In genomic region chrX:102366510-102366909, GRCm38 (mm10) we compare ENCODE assay signal across 18 mouse cellular contexts.
DNase-seq lines count a peak whose midpoint lies in the region; ATAC-seq and TF ChIP-seq lines count a peak whose summit lies in the region.
"Had no signal": no experiment of that assay in that cellular context is flagged by ENCODE, and none has a peak within 500 bp of the region (broad histone marks: within the 10 kb centered on the region; RNA-seq: fewer than 3 reads in every experiment).

No protein-coding gene starts in this region.

- no peak for TF ChIP-seq CTCF in kidney, adult 2 months (conservative IDR thresholded peaks at IDR 0.05; ENCODE audit: insufficient read depth, insufficient read length, low read depth, low read length)

- H3K27ac ChIP-seq in kidney, adult 2 months (ENCODE audit: insufficient read depth, low read depth, low read length) = no peak overlapping the region
- H3K27ac ChIP-seq in kidney, embryonic 14.5 days (ENCODE audit: low read depth, low read length) = no peak overlapping the region
- H3K27ac ChIP-seq: forebrain, embryonic 12.5 days; heart, embryonic 15.5 days; hindbrain, embryonic 10.5 days; lung, embryonic 15.5 days had no signal

- H3K4me1 ChIP-seq in kidney, adult 2 months (ENCODE audit: control insufficient read depth, insufficient read depth, low read length) = no peaks in the 10 kb centered on the region
- H3K4me1 ChIP-seq in kidney, embryonic 14.5 days (ENCODE audit: control insufficient read depth, insufficient read depth, low read length) = no peaks in the 10 kb centered on the region
- H3K4me1 ChIP-seq: forebrain, embryonic 12.5 days; heart, embryonic 15.5 days; hindbrain, embryonic 10.5 days; lung, embryonic 15.5 days; megakaryocyte, embryonic 14.5 days had no signal

- peak; percentile 0 for DNase-seq in kidney, adult 2 months
- DNase-seq in adrenal gland, postnatal 25 days = peak; percentile 19
- DNase-seq in cerebellum, adult 11 months = peak; percentile 60
- peak; percentile 83 to 88 for DNase-seq in cerebellum, postnatal 14 days
- no peak for DNase-seq in frontal cortex, adult 2 months (ENCODE audit: extremely low spot score in 1 of 2, low spot score in 1 of 2)
- no peak for DNase-seq in kidney, postnatal 14 days
- DNase-seq: kidney, adult 18-20 months; kidney, postnatal 36 days; spleen, adult 18-20 months; thymus, adult 18-20 months had no signal

- H3K36me3 ChIP-seq in kidney, adult 2 months (ENCODE audit: control insufficient read depth, insufficient read depth, low read length) = no peaks in the 10 kb centered on the region
- H3K36me3 ChIP-seq in kidney, embryonic 14.5 days (ENCODE audit: control insufficient read depth, insufficient read depth, low read length) = no peaks in the 10 kb centered on the region
- H3K36me3 ChIP-seq: forebrain, embryonic 12.5 days; heart, embryonic 15.5 days; hindbrain, embryonic 10.5 days; lung, embryonic 15.5 days had no signal

- H3K9me3 ChIP-seq in kidney, embryonic 14.5 days (ENCODE audit: control insufficient read depth, low read length) = no peaks in the 10 kb centered on the region
- H3K9me3 ChIP-seq: forebrain, embryonic 12.5 days; heart, embryonic 15.5 days; hindbrain, embryonic 10.5 days; lung, embryonic 15.5 days; megakaryocyte, embryonic 14.5 days had no signal

- ATAC-seq in kidney, embryonic 14.5 days (ENCODE audit: low FRiP score, low TSS enrichment) = no peak
- ATAC-seq: midbrain, embryonic 16.5 days had no signal

- H3K9ac ChIP-seq in kidney, embryonic 14.5 days (ENCODE audit: low read depth, low read length) = no peak overlapping the region
- H3K9ac ChIP-seq: forebrain, embryonic 12.5 days; heart, embryonic 15.5 days; lung, embryonic 15.5 days had no signal

- H3K4me3 ChIP-seq in kidney, adult 2 months (ENCODE audit: insufficient read depth, low read depth, low read length) = no peak overlapping the region
- no peak overlapping the region for H3K4me3 ChIP-seq in kidney, embryonic 14.5 days (ENCODE audit: low read length)
- H3K4me3 ChIP-seq: forebrain, embryonic 12.5 days; heart, embryonic 15.5 days; hindbrain, embryonic 10.5 days; lung, embryonic 15.5 days; megakaryocyte, embryonic 14.5 days had no signal

- 61% methylated on average over 3 of the region's 3 CpGs for WGBS in kidney, adult 2 months
- 89% methylated on average over 3 of the region's 3 CpGs for WGBS in kidney, embryonic 14.5 days

- no peak overlapping the region for H3K4me2 ChIP-seq in kidney, embryonic 14.5 days (replicated peaks; ENCODE audit: low read depth, low read length)
- H3K4me2 ChIP-seq: forebrain, embryonic 12.5 days; heart, embryonic 15.5 days; liver, embryonic 11.5 days; lung, embryonic 15.5 days had no signal

- H3K27me3 ChIP-seq in kidney, adult 2 months (replicated peaks; ENCODE audit: control insufficient read depth, insufficient read depth, low read length) = no peaks in the 10 kb centered on the region
- H3K27me3 ChIP-seq in kidney, embryonic 14.5 days (ENCODE audit: control insufficient read depth, insufficient read depth, low read length) = no peaks in the 10 kb centered on the region; the same call in 1 of the 2 replicates
- H3K27me3 ChIP-seq: heart, embryonic 15.5 days had no signal

- TF ChIP-seq POLR2A in kidney, adult 2 months (IDR thresholded peaks at IDR 0.05; ENCODE audit: low read depth, low read length) = no peak

Comparison
In these comparisons a context has a peak if more than half of its experiments do, and no peak if none do; other contexts are left out.
1. DNase-seq: peak in kidney, adult 2 months (single experiment), adrenal gland, postnatal 25 days (single experiment), cerebellum, adult 11 months (single experiment) and cerebellum, postnatal 14 days (2 of 2); none in frontal cortex, adult 2 months (0 of 2) and kidney, postnatal 14 days (single experiment).